Mouse (Mus musculus) midbrain, postnatal 0 days (tissue): ENCODE results near the gene Dnajc2. TPM values are rescaled to one million over a fixed set of nuclear protein-coding genes. Genes with fewer than 3 reads are reported as not detected.
A peak's percentile ranks its signal among the peaks of the same experiment; 100 is the strongest.

ENCODE experiments used
- ATAC-seq: fragments of 200-750 bp; cut with Nextera tagmentation; 2 replicates; pipeline ENCODE4 v1.8.0; 2017; ENCODE audit warnings: moderate number of reproducible peaks, mild to moderate bottlenecking, moderate TSS enrichment, moderate library complexity; ENCODE audit not compliant: low FRiP score
- DNase-seq: peaks from one replicate; pipeline ENCODE4 v3.0.0-alpha.2; 2015; ENCODE audit warnings: low spot score
- H3K27ac ChIP-seq: fragments of 300-500 bp; sonication (generic); 2 replicates; pipeline ENCODE4 v1.5.1; 2014; ENCODE audit warnings: low read depth, mild to moderate bottlenecking, low read length, mixed read lengths
- H3K27me3 ChIP-seq: fragments of 300-500 bp; sonication (generic); 2 replicates; pipeline ENCODE4 v1.6.1; 2014; ENCODE audit warnings: low read length, control low read depth, mixed read lengths; ENCODE audit not compliant: insufficient read depth
- H3K36me3 ChIP-seq: fragments of 300-500 bp; sonication (generic); 2 replicates; pipeline ENCODE4 v1.6.1; 2014; ENCODE audit warnings: low read length, control low read depth, mixed read lengths; ENCODE audit not compliant: insufficient read depth
- H3K4me1 ChIP-seq: fragments of 300-500 bp; sonication (generic); 2 replicates; pipeline ENCODE4 v1.6.1; 2014; ENCODE audit warnings: mild to moderate bottlenecking, control low read depth, antibody characterized with exemption, low read length, mixed read lengths; ENCODE audit not compliant: insufficient read depth
- H3K4me2 ChIP-seq: fragments of 300-500 bp; sonication (generic); 2 replicates; pipeline ENCODE4 v1.6.1; 2014; ENCODE audit warnings: low read depth, mild to moderate bottlenecking, low read length, mixed read lengths; ENCODE audit not compliant: poor library complexity, severe bottlenecking
- H3K4me3 ChIP-seq: fragments of 300-500 bp; sonication (generic); 2 replicates; pipeline ENCODE4 v1.5.1; 2014; ENCODE audit warnings: low read depth, mild to moderate bottlenecking, low read length, moderate library complexity
- H3K9ac ChIP-seq: fragments of 300-500 bp; sonication (generic); replicated peaks from 2 replicates; pipeline ENCODE4 v1.6.1; 2014; ENCODE audit warnings: mild to moderate bottlenecking, low read length, moderate library complexity, mixed read lengths; ENCODE audit not compliant: poor library complexity, severe bottlenecking
- H3K9me3 ChIP-seq: fragments of 300-500 bp; sonication (generic); 2 replicates; pipeline ENCODE4 v1.6.1; 2016; ENCODE audit warnings: low read length, control low read depth
- CTCF ChIP-seq: IDR thresholded peaks from 2 replicates; pipeline ENCODE4 v1.5.1; 2016; ENCODE audit warnings: antibody characterized with exemption, mild to moderate bottlenecking
- WGBS: fragments of 180-500 bp; shearing (Covaris S2); extraction: QIAGEN DNeasy Blood & Tissue Kit; methylation state at CpG from one replicate; pipeline ENCODE4 v1.1.7; 2014; 5-methylcytosine and 5-hydroxymethylcytosine counted together
- polyA plus RNA-seq: library from polyadenylated mRNA; unstranded; fragments of >200 nt; fragmentation: Nextera tagmentation; extraction: Ambion mirVana; gene quantifications from 2 replicates; pipeline ENCODE4 v1.2.1, GENCODE M21; 2015
- total RNA-seq: library from RNA; depleted of rRNA; stranded (reverse); fragments of >200 nt; gene quantifications from 2 replicates; pipeline ENCODE4 v1.2.3, GENCODE M21; 2014

Dnajc2 gene
- total and polyA plus RNA-seq, 2 experiments from 2014 or later, result 21.3 to 71.8 TPM

GRCm38 (mm10) chr5:21787186-21788105 is 2.4 kb upstream of the Dnajc2 start:
- TF ChIP-seq CTCF, result no peak
- Histone ChIP-seq H3K27ac (peak overlapping the region; percentile 88), H3K27me3 (no peaks in the 10 kb centered on the region), H3K9ac (peak overlapping the region; percentile 98), H3K9me3 (no peaks in the 10 kb centered on the region), H3K4me1 (0 out of 2 replicates have a peak, but pooled peaks cover 16% of the 10 kb centered on the region), H3K4me2 (peak overlapping the region; percentile 64), H3K36me3 (peaks cover 3% of the 10 kb centered on the region; the same call in 1 of the 2 replicates), H3K4me3 (peak overlapping the region; percentile 94)
- 38% methylated on average over 11 of the region's 11 CpGs for WGBS
- DNase-seq (no peak), ATAC-seq (no peak)

GRCm38 (mm10) chr5:21786258-21787185 is 1.5 kb upstream of the Dnajc2 start:
- peak overlapping the region; percentile 88 for H3K27ac ChIP-seq
- WGBS, result 2% methylated on average over 51 of the region's 51 CpGs
- 0 out of 2 replicates have a peak, but pooled peaks cover 16% of the 10 kb centered on the region for H3K4me1 ChIP-seq
- peak overlapping the region; percentile 64 for H3K4me2 ChIP-seq
- peaks cover 12% of the 10 kb centered on the region for H3K36me3 ChIP-seq
- no peak for TF ChIP-seq CTCF
- no peaks in the 10 kb centered on the region for H3K9me3 ChIP-seq
- DNase-seq, result peak; percentile 94
- no peaks in the 10 kb centered on the region for H3K27me3 ChIP-seq
- peak; percentile 86 for ATAC-seq
- H3K4me3 ChIP-seq, result peak overlapping the region; percentile 94
- H3K9ac ChIP-seq, result peak overlapping the region; percentile 98

- DNase-seq, result no peak
- Histone ChIP-seq H3K4me1 (0 out of 2 replicates have a peak, but pooled peaks cover 16% of the 10 kb centered on the region), H3K4me3 (no peak overlapping the region), H3K4me2 (peak overlapping the region; percentile 64; the same call in 1 of the 2 replicates), H3K27ac (no peak overlapping the region), H3K9me3 (no peaks in the 10 kb centered on the region), H3K9ac (no peak overlapping the region), H3K36me3 (peaks cover 20% of the 10 kb centered on the region), H3K27me3 (no peaks in the 10 kb centered on the region)
- WGBS, result 79% methylated on average over 7 of the region's 7 CpGs
- TF ChIP-seq CTCF, result no peak
- ATAC-seq, result no peak
Measured at GRCm38 (mm10) chr5:21785776-21786175, 725 bp upstream of the Dnajc2 start.

GRCm38 (mm10) chr5:21784161-21785052 is 644 bp downstream of the Dnajc2 start:
- Histone ChIP-seq H3K4me2 (peak overlapping the region; percentile 64), H3K4me1 (0 out of 2 replicates have a peak, but pooled peaks cover 16% of the 10 kb centered on the region), H3K4me3 (peak overlapping the region; percentile 70), H3K9me3 (no peaks in the 10 kb centered on the region), H3K36me3 (peaks cover 32% of the 10 kb centered on the region), H3K9ac (peak overlapping the region; percentile 68), H3K27ac (peak overlapping the region; percentile 66), H3K27me3 (no peaks in the 10 kb centered on the region)
- DNase-seq (peak; percentile 22), ATAC-seq (peak; percentile 68)
- TF ChIP-seq CTCF, result no peak
- WGBS, result under 1% methylated on average over 45 of the region's 51 CpGs

- Histone ChIP-seq H3K27ac (no peak overlapping the region), H3K27me3 (no peaks in the 10 kb centered on the region), H3K4me3 (no peak overlapping the region), H3K9ac (no peak overlapping the region), H3K4me1 (no peaks in the 10 kb centered on the region), H3K36me3 (peaks cover 49% of the 10 kb centered on the region), H3K9me3 (no peaks in the 10 kb centered on the region), H3K4me2 (no peak overlapping the region)
- TF ChIP-seq CTCF, result no peak
- 95% methylated on average over 6 of the region's 6 CpGs for WGBS
- ATAC-seq, result no peak
- DNase-seq, result no peak
Measured at GRCm38 (mm10) chr5:21776491-21776890, 8.6 kb downstream of the Dnajc2 start.
